Mouse (Mus musculus): Measurements from ENCODE around the gene Kynu.

Kynu gene

GRCm38 (mm10) chr2:43646962-43647361 lies 91.8 kb downstream of the Kynu start:
- no peak for DNase-seq (ENCODE audit: low read depth, low spot score)

DNA sequence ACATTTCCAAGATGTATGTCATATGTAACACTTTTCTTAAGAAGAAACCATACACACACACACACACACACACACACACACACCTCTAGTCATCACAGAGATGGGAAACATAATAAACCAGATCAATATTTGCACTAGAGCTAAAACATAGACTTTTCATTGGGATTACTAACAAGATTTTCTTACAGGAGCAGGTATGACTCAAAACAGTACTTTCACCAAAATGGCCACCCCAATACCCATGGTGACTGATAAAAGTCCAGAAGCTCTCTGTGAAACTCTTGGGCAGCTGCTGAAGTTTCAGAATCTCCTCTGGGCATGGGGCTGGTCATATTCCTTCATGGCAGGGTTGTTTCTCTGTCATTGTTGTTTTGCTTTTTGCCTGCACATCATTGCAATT lies 114.5 kb downstream of the Kynu start:
- DNase-seq (ENCODE audit: low read depth, low spot score), result no peak

- peak; percentile 87 for DNase-seq (ENCODE audit: low read depth, low spot score)
Observed at GRCm38 (mm10) chr2:43673619-43674018, 118.5 kb downstream of the Kynu start.

DNA sequence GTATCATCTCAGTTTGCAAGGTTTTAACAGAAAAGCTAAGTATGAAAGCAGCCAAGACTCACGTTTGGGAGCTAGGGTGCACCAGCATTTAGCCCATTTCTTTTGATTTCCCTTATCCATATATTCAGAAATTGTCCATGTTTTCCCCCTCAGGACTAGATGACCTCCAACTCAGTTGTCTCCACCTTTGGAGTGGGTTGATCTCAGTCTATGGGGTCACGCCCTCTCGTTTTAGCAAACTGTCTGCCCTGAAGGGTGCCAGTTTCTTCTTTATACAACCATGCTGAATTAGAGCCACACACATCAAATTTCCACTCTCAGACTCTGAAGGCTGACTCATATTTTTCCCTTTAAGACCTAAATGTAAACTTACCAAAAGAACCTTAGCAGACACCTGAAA lies 119.0 kb downstream of the Kynu start:
- no peak for DNase-seq (ENCODE audit: low read depth, low spot score)

DNA sequence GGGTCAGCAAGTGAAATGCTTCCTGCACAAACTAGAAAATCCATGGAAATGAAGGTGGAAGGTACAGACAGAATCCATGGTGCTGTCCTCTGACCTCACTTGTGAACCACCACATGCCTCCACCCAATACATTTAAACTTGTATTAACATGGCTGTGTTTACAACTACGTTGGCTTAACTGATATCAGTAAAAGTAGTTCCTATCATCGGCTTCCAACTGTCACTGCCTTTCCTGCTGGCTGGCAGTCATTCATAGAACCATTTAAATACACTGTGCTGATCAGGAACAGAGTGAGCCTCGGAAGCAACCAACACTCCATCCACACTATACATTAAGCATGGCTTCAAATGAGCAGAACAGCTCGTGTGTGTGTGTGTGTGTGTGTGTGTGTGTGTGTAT lies 120.1 kb downstream of the Kynu start:
- no peak for DNase-seq (ENCODE audit: low read depth, low spot score)

DNA sequence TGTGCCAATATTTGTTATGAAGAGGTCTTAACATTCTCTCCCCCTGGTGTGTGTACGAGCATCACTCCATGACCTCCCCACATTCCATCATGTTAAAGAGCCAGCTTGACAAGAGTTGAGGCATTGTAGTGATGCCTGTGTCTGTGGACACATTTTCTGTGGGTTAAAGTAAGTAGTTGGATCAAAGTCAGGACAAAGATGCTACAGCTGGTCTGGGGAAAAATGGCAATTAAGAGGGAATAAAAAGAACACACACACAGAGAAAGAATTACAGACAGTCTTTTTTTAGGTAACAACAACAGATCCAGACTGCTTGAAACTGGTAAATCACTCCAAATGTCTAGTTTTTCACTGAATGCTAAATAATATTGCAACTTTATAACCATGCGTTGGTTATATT lies 135.3 kb downstream of the Kynu start:
- no peak for DNase-seq (ENCODE audit: low read depth, low spot score)

DNA sequence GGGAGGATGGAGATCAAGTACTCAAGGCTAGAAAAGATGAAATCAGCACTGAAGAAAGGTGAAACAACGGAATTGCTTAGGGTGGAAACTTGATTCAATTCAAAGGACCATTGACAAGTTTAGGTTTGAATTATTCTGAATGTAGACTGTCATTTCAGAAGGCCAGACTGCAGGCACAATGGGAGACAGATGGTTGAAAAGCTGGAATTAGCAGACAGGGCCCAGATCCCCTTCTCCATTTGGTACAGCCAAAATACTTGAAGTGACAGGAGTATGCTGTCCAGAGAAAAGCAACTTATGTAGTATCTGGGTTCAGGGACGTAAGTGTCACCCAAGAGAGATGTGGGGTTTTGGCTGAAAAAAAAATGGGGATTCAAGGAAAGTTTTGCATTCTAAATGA lies 136.2 kb downstream of the Kynu start:
- no peak for DNase-seq (ENCODE audit: low read depth, low spot score)

DNA sequence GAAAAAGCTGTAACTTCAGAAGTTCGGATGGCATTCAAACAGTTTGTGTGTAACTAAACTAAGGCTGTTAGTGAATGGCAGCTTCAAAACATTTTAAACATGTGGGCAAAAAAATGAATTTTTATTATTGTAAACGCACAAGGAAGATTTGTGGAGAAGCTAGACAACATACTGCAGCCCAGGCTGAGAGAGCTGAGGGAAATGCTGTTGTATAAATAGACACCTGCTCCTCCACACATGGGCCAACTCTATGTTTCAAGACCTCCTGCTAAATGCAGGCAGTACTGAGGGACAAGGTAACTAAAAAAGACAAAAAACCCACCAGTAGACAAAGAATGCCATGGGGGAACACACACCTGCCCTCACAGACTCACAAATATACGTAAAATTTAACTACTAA lies 140.5 kb downstream of the Kynu start:
- no peak for DNase-seq (ENCODE audit: low read depth, low spot score)

GRCm38 (mm10) chr2:43712611-43713138 lies 157.5 kb downstream of the Kynu start:
- no peak for DNase-seq (ENCODE audit: low read depth, low spot score)

GRCm38 (mm10) chr2:43722446-43723103 lies 167.4 kb downstream of the Kynu start:
- DNase-seq (ENCODE audit: low read depth, low spot score), result peak; percentile 87

DNA sequence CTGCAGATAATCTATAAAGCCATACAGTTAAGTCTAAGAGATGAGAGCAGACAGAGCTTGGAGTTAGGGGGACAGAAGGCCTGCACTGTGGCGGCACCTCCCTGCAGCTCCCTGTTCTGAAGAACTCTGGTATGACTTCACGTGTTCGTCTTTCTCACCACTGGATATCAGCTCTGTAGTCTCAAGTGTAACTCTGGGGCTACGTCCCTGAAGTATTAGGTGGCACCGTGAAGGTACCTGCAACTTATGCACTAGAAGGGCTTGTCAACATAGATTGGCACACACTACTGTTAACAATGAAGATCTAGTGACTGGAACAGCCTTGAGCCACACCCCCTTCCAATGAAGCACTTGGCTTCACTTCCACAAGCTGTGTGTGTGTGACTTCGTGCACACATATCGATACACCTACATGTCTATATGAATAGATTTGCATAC lies 168.0 kb downstream of the Kynu start:
- no peak for DNase-seq (ENCODE audit: low read depth, low spot score)

GRCm38 (mm10) chr2:43727181-43727580 lies 172.1 kb downstream of the Kynu start:
- DNase-seq (ENCODE audit: low read depth, low spot score), result peak; percentile 48

DNA sequence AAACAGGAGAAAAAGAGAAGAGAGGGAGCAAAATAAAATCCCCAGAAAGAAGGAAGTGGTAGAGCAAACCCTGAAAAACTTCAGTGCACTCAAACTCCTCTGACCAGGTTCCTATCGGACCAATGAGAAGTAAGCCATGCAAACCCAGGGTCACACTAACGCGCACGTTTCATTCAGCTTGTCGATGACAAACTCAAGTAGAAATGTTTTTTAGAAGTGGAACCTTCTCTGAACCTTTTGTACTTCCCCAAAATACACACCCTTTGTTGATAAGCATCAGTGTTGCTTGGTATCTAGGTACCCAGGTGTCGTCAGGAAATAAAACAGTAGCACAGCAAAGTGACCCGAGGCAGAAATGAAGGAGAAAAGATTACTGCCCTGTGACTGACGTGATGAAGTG lies 172.6 kb downstream of the Kynu start:
- DNase-seq (ENCODE audit: low read depth, low spot score), result peak; percentile 86

DNA sequence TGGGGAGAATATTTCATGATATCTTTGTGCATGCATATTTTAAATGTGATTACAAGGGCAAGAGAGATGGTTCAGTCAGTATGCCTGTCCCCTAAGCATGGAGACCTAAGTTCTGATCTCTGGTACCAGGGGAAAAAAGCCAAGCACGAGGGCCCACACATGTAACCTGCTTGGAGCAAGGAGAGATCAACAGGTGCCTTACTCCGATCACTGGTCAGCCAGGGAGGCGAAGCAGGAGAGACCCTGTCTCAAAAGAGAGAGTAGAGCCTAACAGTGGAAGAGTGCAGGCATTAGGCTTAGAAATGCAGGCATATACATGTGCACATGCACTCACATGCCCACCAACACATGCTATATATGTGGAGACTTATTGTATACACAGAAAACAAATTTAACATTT lies 173.7 kb downstream of the Kynu start:
- DNase-seq (ENCODE audit: low read depth, low spot score), result no peak
